Mouse (Mus musculus) heart, postnatal 0 days (tissue): ENCODE results near the gene Arid1a.

Experiments used
- CTCF ChIP-seq: IDR thresholded peaks from 2 replicates; pipeline ENCODE4 v1.5.1; 2016; ENCODE audit warnings: antibody characterized with exemption, control low read depth, low read depth
- EP300 ChIP-seq: IDR thresholded peaks from 2 replicates; pipeline ENCODE4 v1.6.1; 2016; ENCODE audit warnings: antibody characterized with exemption, low read depth

DNA sequence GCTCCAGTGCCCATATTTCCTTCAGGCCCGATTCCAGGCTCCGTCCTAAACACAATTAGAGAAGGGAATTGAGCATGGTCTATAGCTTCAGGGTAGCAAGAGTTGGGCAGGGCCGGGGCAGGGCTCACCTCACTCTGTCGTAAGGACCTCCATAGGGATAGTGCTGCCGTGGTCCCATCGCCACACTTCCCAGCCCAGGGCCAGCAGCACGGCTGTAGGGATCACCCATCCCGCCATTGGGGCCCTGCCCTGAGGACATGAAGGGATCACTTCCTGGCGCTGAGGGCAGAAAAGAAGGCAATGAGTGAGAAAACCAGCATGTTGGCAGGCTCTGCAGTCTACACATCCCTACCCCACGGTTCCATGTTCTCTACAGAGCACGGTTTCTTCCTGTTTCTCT, 70.1 kb downstream of the Arid1a start:
- TF ChIP-seq CTCF, result no peak
- TF ChIP-seq EP300, result no peak
